Mouse (Mus musculus) olfactory bulb, adult 2 months (tissue): ENCODE results near the gene Zscan21. TPM values are rescaled to one million over a fixed set of nuclear protein-coding genes. Genes with fewer than 3 reads are reported as not detected.

Source experiments
- H3K27ac ChIP-seq: fragments of 200-500 bp; 2 replicates; pipeline ENCODE4 v1.5.1; 2012; ENCODE audit warnings: low read depth, low read length; ENCODE audit not compliant: insufficient read depth
- H3K4me1 ChIP-seq: fragments of 200-500 bp; 2 replicates; pipeline ENCODE4 v1.6.1; 2012; ENCODE audit warnings: low read length; ENCODE audit not compliant: control insufficient read depth, insufficient read depth
- H3K4me3 ChIP-seq: fragments of 200-500 bp; 2 replicates; pipeline ENCODE4 v1.5.1; 2012; ENCODE audit warnings: mild to moderate bottlenecking, low read depth, low read length, moderate library complexity; ENCODE audit not compliant: insufficient read depth
- CTCF ChIP-seq: fragments of 200-500 bp; IDR thresholded peaks from 2 replicates; pipeline ENCODE4 v1.5.1; 2012; ENCODE audit warnings: low read depth, mild to moderate bottlenecking, low read length, moderate library complexity; ENCODE audit not compliant: insufficient read depth
- POLR2A ChIP-seq: fragments of 200-500 bp; IDR thresholded peaks from 2 replicates; pipeline ENCODE4 v1.6.1; 2012; ENCODE audit warnings: mild to moderate bottlenecking, low read depth, low read length, moderate library complexity; ENCODE audit not compliant: insufficient read depth
- WGBS: fragments of 180-500 bp; shearing (Covaris S2); methylation state at CpG from one replicate; pipeline ENCODE4 v1.1.7; 2018; 5-methylcytosine and 5-hydroxymethylcytosine counted together
- polyA plus RNA-seq: library from polyadenylated mRNA; stranded (reverse); fragments of >200 nt; gene quantifications from 2 replicates; pipeline ENCODE4 v1.2.4, GENCODE M21; 2012; ENCODE audit warnings: low replicate concordance; ENCODE audit not compliant: missing spikeins, insufficient read depth, insufficient read length

Gene Zscan21
- polyA plus RNA-seq, 1 experiment = not detected

GRCm38 (mm10) chr5:138154390-138154789 is 37.7 kb downstream of the Zscan21 start:
- WGBS = 81% methylated on average over 3 of the region's 3 CpGs

DNA sequence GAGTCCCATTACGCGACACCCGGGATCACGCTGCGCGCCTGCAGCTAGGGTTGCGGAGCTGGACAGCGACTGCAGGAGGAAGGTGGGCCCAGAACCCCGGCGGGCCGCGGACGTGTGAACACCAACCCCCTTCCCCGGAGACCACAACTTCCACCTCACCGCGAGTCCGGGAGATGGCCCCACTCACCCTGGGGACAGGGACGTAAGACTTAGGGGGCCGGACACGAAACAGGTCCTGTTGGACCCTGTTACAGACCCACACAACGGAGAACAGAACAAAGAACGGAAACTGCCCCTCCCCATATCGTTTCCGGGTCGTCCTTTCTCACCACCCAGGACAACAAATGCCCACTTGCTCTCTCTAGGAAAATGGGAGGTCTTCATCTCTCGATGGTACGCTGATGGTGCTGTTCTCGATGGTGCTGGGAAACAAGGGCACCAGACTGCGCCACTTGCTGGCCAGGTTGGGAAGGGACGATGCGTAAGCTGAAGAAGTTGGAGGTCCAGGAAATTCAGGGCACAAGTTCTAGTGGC is 38.8 kb downstream of the Zscan21 start, which contains the start of gene Zfp113:
Gene Zfp113 (minus strand): TSS at position 302 of the 534 bp plus-strand sequence.
- Histone ChIP-seq H3K4me3 (peak within 1 kb of the TSS; percentile 99), H3K4me1 (peaks cover 3% of the 10 kb centered on the region; the same call in 1 of the 2 replicates), H3K27ac (peak within 1 kb of the TSS; percentile 78)
- 0 out of 2 replicates have a peak, but pooled peaks have one; percentile 40 for TF ChIP-seq POLR2A
- peak; percentile 58; the same call in 1 of the 2 replicates for TF ChIP-seq CTCF
- under 1% methylated on average over 31 of the region's 31 CpGs for WGBS

More at GRCm38 (mm10) chr5:138154390-138154789, 37.7 kb downstream of the Zscan21 start:
- Histone ChIP-seq H3K4me3 (no peak overlapping the region), H3K27ac (no peak overlapping the region), H3K4me1 (no peaks in the 10 kb centered on the region)
- TF ChIP-seq POLR2A (no peak), CTCF (no peak)

DNA sequence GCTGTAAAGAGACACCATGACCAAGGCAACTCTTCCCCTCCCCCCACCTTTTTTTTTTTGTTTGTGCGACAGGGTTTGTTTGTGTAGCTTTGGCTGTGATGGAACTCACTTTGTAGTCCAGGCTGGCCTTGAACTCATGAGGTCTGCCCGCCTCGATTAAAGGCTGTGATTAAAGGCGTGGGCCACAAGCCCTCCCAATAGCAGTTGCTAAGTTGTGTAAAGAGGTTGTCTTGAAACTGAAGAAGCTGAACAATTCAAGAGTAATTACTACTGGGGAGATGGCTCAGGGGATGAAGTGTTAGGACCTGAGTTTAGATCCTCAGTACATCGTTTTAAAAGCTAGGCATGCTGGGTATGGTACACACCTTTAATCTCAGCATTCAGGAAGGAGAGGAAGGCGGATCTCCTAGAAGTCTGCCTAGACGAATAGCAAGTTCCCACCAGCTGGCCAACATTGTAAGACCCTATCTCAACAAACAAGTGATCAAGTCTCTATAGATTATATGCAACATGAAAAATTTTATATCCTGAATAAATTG is 43.6 kb downstream of the Zscan21 start:
- Histone ChIP-seq H3K27ac (no peak overlapping the region), H3K4me3 (no peak overlapping the region), H3K4me1 (peaks cover 3% of the 10 kb centered on the region; the same call in 1 of the 2 replicates)
- TF ChIP-seq POLR2A (no peak), CTCF (no peak)
- WGBS = 60% methylated on average over 7 of the region's 7 CpGs

DNA sequence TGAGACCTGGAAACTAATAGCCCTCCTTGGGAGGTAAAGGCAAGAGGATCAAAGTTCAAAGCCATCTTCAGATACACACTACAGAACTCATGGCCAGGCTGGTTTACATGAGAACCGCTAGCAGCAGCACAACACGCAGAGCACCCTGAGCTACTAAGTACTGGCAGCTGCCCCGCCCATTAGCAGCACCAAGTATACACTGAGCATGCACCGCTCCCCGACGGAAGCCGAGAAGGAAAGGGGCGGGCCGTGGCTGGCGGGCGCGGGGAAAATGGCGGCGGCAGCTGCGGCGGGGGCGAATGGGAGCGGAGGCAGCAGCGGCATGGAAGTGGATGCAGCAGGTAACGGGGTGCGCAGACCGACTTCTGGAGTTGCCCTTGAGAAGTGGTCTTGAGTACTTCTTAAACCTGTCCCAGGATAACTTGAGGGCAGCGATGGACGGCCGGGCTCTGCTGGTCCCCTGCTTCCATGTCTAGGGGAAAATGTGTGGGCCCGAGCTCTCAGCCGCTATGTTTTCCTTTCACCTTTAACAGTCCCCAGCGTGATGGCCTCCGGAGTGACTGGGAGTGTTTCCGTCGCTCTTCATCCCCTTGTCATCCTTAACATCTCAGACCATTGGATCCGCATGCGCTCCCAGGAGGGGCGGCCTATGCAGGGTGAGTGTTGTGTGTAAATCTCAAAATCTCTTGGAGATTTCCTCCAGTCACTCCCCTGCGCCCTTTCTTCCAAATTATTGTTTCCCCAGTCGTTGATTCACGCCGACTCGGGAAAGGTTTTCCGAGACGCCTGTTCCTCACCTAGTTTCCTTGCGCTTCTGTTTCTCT is 44.4 kb downstream of the Zscan21 start, which contains the start of gene Cops6:
Gene Cops6 (plus strand): TSS at position 230 of the 824 bp plus-strand sequence.
- under 1% methylated on average over 42 of the region's 42 CpGs for WGBS
- peak within 1 kb of the TSS; percentile 92 for H3K4me3 ChIP-seq
- H3K4me1 ChIP-seq = peaks cover 3% of the 10 kb centered on the region; the same call in 1 of the 2 replicates
- 0 out of 2 replicates have a peak within 1 kb of the TSS, but pooled peaks have one; percentile 27 for H3K27ac ChIP-seq
- TF ChIP-seq POLR2A (no peak), CTCF (no peak)

- H3K27ac ChIP-seq = no peak overlapping the region
- TF ChIP-seq POLR2A = no peak
- TF ChIP-seq CTCF = no peak
- no peak overlapping the region for H3K4me3 ChIP-seq
- 63% methylated on average over 6 of the region's 6 CpGs for WGBS
- H3K4me1 ChIP-seq = peaks cover 3% of the 10 kb centered on the region; the same call in 1 of the 2 replicates
Observed at GRCm38 (mm10) chr5:138163046-138163445, 46.3 kb downstream of the Zscan21 start.

GRCm38 (mm10) chr5:138163610-138164009 is 46.9 kb downstream of the Zscan21 start:
- WGBS = 57% methylated on average over 10 of the region's 10 CpGs
- TF ChIP-seq CTCF (no peak), POLR2A (no peak)
- H3K4me3 ChIP-seq = no peak overlapping the region
- peaks cover 3% of the 10 kb centered on the region; the same call in 1 of the 2 replicates for H3K4me1 ChIP-seq
- H3K27ac ChIP-seq = no peak overlapping the region

DNA sequence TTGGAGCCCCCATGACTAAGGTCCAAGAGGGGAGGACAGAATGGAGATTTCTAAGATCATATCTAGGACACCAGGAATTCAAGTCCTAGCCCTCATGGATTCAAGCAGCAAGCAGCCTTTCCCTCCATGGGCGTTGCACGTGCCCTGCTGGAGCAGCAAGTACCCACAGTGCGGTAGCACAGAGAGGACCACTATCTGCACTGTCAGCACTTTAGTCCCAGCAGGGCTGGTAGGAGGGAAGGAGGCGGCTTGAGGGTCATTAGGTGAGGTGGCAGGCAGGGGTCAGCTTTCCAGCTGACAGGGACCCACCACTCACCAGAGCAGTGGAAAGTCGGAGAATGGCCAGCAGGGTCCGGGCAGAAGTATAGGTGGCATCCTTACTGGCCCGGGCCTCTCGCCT is 48.9 kb downstream of the Zscan21 start:
- no peak overlapping the region for H3K27ac ChIP-seq
- WGBS = 77% methylated on average over 8 of the region's 8 CpGs
- H3K4me1 ChIP-seq = no peaks in the 10 kb centered on the region; the same call in 1 of the 2 replicates
- no peak for TF ChIP-seq POLR2A
- TF ChIP-seq CTCF = no peak
- H3K4me3 ChIP-seq = no peak overlapping the region

- Histone ChIP-seq H3K4me3 (peak overlapping the region; percentile 90), H3K27ac (peak overlapping the region; percentile 93), H3K4me1 (0 out of 2 replicates have a peak, but pooled peaks cover 2% of the 10 kb centered on the region)
- TF ChIP-seq POLR2A (peak; percentile 30; the same call in 1 of the 2 replicates), CTCF (no peak)
- WGBS = under 1% methylated on average over 47 of the region's 47 CpGs
Observed at GRCm38 (mm10) chr5:138170936-138171561, 54.3 kb downstream of the Zscan21 start.
